Mouse (Mus musculus): Measurements from ENCODE around the gene 5330417H12Rik.

- TF ChIP-seq CTCF (IDR thresholded peaks at IDR 0.05; ENCODE audit: low read depth, low read length) = no peak
- TF ChIP-seq POLR2AphosphoS5 (IDR thresholded peaks at IDR 0.05; ENCODE audit: insufficient replicate concordance, low read depth, low read length) = no peak
- TF ChIP-seq TAL1 (conservative IDR thresholded peaks at IDR 0.05; ENCODE audit: low read depth, low read length) = no peak
- TF ChIP-seq GATA1 (IDR thresholded peaks at IDR 0.05; ENCODE audit: borderline replicate concordance, low read length) = no peak
- TF ChIP-seq GATA2 (IDR thresholded peaks at IDR 0.05; ENCODE audit: borderline replicate concordance, low read depth, low read length) = no peak
Observed at GRCm38 (mm10) chr7:107596753-107597152, 28.2 kb downstream of the 5330417H12Rik start.
